Mouse (Mus musculus) testis, postnatal 14 days (tissue): ENCODE results near the gene Snx14.
A peak's percentile ranks its signal among the peaks of the same experiment; 100 is the strongest.

Experiments
- DNase-seq: peaks from one replicate; pipeline ENCODE4 v3.0.0; 2021; ENCODE audit warnings: low spot score

Gene Snx14

GRCm38 (mm10) chr9:88380542-88380941, 58.2 kb downstream of the Snx14 start:
- no peak for DNase-seq

DNA sequence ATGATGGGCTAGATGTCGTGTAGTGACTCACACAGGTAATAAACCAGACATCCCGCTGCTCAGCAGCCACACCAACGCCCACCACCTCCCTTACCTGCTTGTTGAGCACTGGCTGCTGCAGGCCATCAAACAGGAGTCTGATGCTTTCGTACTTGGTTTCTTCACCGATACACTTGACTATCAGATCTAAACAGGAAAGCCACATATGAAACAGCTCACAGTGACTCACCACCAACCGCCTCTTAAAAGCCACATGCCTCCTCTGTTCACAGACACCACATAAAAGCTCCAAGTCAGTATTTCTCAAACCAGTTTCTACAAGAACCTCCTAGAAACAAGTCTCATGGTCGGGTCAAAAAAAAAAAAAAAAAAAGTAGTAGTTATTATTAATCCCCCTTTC, 58.7 kb downstream of the Snx14 start:
- no peak for DNase-seq

DNA sequence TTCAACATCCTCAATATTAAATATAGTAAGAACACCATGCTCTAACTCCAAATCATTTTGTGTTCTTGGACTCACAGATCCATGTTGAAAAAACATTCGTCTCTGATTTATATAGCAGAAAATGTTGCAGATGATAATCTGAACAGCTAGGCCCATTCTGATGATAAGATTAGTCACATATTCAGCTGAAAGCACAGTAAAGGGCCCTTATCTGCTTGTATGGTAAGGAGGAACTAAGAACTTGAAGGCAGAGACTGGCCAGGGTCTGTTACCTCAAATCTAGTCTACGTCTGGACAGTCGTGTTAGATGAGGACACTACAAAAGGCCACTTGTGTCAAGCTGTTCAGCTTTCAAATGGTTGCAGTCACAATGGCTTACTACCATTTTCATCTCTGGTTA, 59.7 kb downstream of the Snx14 start:
- DNase-seq = no peak

DNA sequence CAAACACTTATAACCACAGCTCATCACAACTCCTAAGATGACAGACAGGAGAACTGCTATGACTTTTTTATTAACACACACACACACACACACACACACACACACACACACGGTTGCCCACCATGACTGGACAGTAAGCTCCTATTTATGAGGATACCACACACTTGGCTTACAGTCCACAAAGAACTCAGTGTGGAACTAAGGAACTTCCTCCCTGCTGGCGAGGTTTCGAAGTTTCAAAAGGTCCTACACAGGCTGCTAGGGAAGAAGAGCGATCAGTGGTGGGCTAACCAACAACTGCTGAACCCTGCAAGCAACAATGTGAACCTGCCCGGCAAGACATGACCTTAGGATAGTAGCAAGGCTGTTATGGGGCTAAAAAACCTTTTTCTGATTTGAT, 61.3 kb downstream of the Snx14 start:
- DNase-seq = no peak

- no peak for DNase-seq
Observed at GRCm38 (mm10) chr9:88373001-88373400, 65.8 kb downstream of the Snx14 start.

DNA sequence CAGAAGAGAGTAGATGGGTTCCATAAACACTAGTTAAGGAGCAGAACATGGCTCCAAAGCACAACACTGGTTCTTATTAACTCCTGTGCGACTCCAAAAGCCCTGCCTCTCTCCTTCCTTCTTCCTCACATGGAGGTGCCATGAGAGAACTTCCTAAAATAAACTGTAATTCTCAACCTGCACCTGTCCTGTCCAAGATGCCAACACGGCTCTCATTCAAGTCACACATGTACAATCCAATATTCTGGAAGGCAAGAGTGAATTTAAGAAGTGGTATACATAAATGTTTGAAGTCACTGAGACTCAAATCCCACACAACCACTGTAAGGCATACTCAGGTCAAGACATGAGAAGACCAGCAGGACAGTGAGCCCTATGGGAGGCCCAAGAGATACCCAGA, 67.6 kb downstream of the Snx14 start:
- no peak for DNase-seq

GRCm38 (mm10) chr9:88369666-88370065, 69.1 kb downstream of the Snx14 start:
- peak; percentile 22 for DNase-seq

GRCm38 (mm10) chr9:88368476-88368875, 70.3 kb downstream of the Snx14 start:
- no peak for DNase-seq

GRCm38 (mm10) chr9:88367751-88368150, 71.0 kb downstream of the Snx14 start:
- no peak for DNase-seq

DNA sequence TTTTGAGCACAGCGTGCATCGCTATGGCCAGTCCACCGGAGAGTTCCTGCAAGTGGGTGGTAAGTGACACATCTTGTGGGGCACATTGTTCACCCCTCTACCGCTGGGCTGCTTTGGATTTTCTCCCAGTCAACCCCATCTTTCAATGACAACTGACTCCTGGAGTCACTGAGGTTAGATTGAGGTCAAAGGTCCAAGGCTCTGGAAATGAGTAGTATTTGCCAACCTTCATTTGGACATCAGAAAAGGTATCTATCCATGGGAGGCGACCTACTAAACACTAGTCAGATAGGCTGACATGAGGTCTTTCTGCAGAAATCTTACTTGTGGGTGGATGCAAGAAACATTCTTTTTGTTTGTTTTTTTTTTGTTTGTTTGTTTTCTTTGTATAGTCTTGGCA, 71.4 kb downstream of the Snx14 start:
- no peak for DNase-seq

DNA sequence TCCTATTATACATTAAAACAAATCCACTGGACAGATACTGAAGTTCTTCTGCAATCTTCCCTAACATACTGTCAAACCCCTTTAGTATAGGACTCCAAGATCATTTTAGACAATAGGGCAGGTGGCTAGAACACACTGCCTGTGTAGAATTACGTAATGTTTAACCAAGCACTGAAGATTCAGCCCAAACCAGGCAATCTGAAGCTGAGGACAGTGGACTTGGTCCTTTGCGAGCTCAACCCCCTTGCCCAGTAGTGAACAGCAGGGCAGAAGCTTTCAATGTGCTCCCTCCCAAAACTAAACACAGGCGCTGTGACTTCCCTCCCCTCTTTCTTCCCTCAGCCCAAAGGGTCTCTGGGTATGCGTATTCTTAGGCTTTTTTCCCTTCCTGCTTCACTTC, 71.9 kb downstream of the Snx14 start:
- no peak for DNase-seq

DNA sequence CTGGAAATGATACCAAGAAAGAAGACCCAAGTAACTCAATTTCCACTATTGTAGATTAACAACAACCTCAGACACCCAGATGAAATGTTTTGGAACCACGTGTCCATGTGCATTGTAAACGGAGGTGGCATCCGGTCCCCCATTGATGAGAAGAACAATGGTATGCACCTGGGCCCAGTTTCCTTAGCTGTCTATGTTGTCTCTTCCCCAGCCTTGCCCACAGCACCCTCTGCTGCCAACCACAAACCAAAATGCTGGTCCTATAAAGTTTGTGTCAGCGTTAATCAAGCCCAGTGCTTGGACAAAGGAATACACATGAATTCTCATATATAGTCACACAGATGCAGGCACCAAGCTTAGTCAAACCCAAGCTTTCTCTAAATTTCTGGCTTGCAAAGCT, 72.5 kb downstream of the Snx14 start:
- DNase-seq = no peak

DNA sequence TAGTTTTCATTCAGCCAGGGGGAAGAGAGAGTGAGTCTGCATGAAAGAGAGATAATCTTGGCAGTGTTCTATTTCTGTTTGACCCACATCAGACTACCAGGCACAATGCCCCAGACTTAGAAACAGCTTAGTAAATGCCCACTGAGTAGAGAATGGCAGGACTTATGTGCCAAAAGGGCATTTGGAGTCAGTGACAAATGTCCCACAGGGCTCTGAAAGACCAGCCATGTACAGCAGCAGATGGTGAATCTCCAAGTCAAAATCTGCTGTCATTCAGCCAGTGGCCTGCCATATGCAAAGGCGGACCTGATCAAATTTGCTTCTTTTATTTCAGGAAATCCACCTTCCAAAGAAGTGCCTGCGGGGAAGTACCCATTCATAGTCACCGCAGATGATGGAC, 75.7 kb downstream of the Snx14 start:
- no peak for DNase-seq

GRCm38 (mm10) chr9:88362055-88362850, 76.5 kb downstream of the Snx14 start:
- peak; percentile 34 for DNase-seq

GRCm38 (mm10) chr9:88361211-88361909, 77.4 kb downstream of the Snx14 start:
- peak; percentile 66 for DNase-seq

DNA sequence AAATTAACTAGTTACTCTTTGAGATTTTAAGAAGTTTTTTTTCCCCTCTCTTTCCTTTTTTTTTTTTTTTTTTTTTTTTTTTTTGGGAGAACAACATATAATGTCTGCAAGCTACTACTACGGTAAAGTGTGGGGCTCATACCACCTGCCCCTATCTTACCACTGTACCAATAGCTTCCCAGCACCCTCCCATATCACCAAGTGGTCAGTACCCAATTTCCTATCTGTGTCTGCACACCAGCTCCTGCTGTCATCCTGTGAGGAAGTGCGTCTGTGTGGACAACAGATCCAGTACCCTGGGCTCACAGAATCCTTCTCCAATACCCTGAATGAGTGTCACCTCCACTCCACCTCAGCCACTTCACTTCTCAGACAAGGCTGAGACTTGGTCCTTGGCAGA, 79.6 kb downstream of the Snx14 start:
- no peak for DNase-seq

GRCm38 (mm10) chr9:88357173-88357572, 81.6 kb downstream of the Snx14 start:
- no peak for DNase-seq

DNA sequence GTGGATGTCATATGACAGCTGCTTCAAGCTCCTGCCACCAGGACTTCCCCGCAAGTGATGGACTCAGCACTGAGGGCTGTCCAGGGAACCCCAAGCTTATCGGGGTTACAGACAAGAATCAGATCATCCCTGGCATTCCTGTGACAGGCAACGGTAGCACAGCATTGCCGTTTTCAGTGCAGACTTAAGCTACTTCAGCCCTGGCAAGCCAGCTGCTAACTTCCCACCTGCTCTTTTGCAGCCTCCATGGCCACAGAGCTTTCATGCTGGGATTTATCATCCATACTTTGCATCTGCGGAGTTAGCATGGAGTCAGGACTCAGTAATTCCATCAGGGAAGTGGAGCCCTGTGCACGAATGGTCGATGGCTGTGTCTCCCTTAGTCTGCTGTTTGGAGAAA, 85.3 kb downstream of the Snx14 start:
- DNase-seq = no peak

GRCm38 (mm10) chr9:88352741-88353140, 86.0 kb downstream of the Snx14 start:
- DNase-seq = no peak

DNA sequence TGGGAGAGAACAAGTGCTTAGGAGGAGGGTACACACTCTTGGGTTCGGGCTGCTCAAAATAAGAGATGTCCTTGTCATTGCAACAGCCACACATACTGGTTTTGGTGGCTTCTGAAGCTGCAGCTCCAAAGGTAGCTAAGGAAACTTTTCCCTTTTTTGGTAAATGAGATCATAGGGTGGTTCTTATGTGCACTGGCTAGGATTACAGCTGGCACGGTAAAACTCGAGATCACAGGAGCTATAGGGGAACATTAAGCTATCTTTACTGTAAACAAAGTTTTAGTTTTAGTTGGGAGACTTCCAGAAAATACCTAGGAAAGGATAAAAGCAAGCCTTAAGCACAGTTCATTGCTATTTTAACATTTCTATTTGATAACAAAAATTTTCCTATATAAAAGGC, 87.6 kb downstream of the Snx14 start:
- DNase-seq = no peak

- DNase-seq = no peak
Observed at GRCm38 (mm10) chr9:88350317-88350716, 88.4 kb downstream of the Snx14 start.

- DNase-seq = no peak
Observed at GRCm38 (mm10) chr9:88348623-88349022, 90.1 kb downstream of the Snx14 start.

DNA sequence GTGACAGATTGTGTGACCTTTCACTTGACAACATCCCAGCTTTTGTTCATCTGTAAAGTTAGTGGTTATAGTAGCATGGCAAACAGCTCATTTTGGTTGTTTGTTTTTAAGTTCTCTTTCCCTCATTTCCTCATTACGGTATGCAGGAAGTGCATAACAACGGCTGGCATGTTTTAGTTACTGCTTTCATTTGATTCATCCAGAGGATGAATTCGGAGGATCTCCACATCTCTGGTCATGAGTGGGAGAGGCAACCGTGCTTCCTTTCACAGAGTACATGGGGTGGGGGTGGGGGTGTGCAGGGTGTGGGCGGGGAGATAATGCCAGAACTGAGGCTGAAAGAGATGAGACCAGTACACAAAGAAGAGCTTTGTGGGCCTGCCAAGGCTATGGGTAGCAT, 91.9 kb downstream of the Snx14 start:
- peak; percentile 46 for DNase-seq

- no peak for DNase-seq
Observed at GRCm38 (mm10) chr9:88344424-88344823, 94.3 kb downstream of the Snx14 start.
